Mouse (Mus musculus) ovary, postnatal 36 days (tissue): ENCODE data around the gene Serpini2.
A peak's percentile ranks its signal among the peaks of the same experiment; 100 is the strongest.
"Not testable (repeated sequence)": the region's sequence is repeated elsewhere in the genome, so short reads cannot be mapped to it uniquely, and the experiment has no call there.

Experiments
- DNase-seq: peaks from one replicate; pipeline ENCODE4 v3.0.0; 2022; ENCODE audit warnings: low spot score, mixed read lengths

Gene Serpini2

GRCm38 (mm10) chr3:75269978-75270377 is at the start of gene Serpini2:
Serpini2 (minus strand) TSS chr3:75270078.
- DNase-seq = no peak

GRCm38 (mm10) chr3:75308861-75309260 is 39.0 kb upstream of the Serpini2 start:
- DNase-seq = no peak

GRCm38 (mm10) chr3:75308228-75308627 is 38.4 kb upstream of the Serpini2 start:
- no peak for DNase-seq

- DNase-seq = no peak
These were observed 35.7 kb upstream of the Serpini2 start for GRCm38 (mm10) chr3:75305584-75305983.

- no peak for DNase-seq
These were observed 34.7 kb upstream of the Serpini2 start for GRCm38 (mm10) chr3:75304621-75305020.

GRCm38 (mm10) chr3:75301072-75301471 is 31.2 kb upstream of the Serpini2 start:
- DNase-seq = no peak

GRCm38 (mm10) chr3:75299464-75299863 is 29.6 kb upstream of the Serpini2 start:
- DNase-seq = not testable (repeated sequence)

- no peak for DNase-seq
These were observed 27.9 kb upstream of the Serpini2 start for GRCm38 (mm10) chr3:75297758-75298111.

GRCm38 (mm10) chr3:75297026-75297757 is 27.3 kb upstream of the Serpini2 start:
- DNase-seq = no peak

- no peak for DNase-seq
These were observed 23.4 kb upstream of the Serpini2 start for GRCm38 (mm10) chr3:75293243-75293642.

GRCm38 (mm10) chr3:75277455-75277854 is 7.6 kb upstream of the Serpini2 start:
- DNase-seq = no peak

GRCm38 (mm10) chr3:75276522-75276921 is 6.6 kb upstream of the Serpini2 start:
- no peak for DNase-seq

GRCm38 (mm10) chr3:75275127-75275526 is 5.2 kb upstream of the Serpini2 start:
- no peak for DNase-seq

GRCm38 (mm10) chr3:75259356-75259755 is 10.5 kb downstream of the Serpini2 start:
- DNase-seq = no peak

- no peak for DNase-seq
These were observed 50.2 kb downstream of the Serpini2 start for GRCm38 (mm10) chr3:75219694-75220093.

GRCm38 (mm10) chr3:75219211-75219610 is 50.7 kb downstream of the Serpini2 start:
- no peak for DNase-seq

- DNase-seq = peak; percentile 33
These were observed 66.9 kb downstream of the Serpini2 start for GRCm38 (mm10) chr3:75202808-75203503.
